Comparison of ENCODE assay signal across 11 mouse cellular contexts in genomic region chr11:83461462-83462027, GRCm38 (mm10). TPM values are rescaled to one million over a fixed set of nuclear protein-coding genes. Genes with fewer than 3 reads are reported as not detected.
DNase-seq lines count a peak whose midpoint lies in the region; ATAC-seq and TF ChIP-seq lines count a peak whose summit lies in the region.
"Had no signal": no experiment of that assay in that cellular context is flagged by ENCODE, and none has a peak within 500 bp of the region (broad histone marks: within the 10 kb centered on the region; RNA-seq: fewer than 3 reads in every experiment).

No protein-coding gene starts in this region.

- no peak overlapping the region for H3K4me3 ChIP-seq in intestine, embryonic 15.5 days (replicated peaks)
- no peak overlapping the region for H3K4me3 ChIP-seq in intestine, embryonic 16.5 days (ENCODE audit: low read length)
- no peak overlapping the region for H3K4me3 ChIP-seq in MEL (ENCODE audit: control insufficient read depth in 1 of 2, insufficient read depth in 1 of 2, low read depth in 2 of 2, low read length in 2 of 2)
- peak overlapping the region; percentile 72; the same call in 1 of the 2 replicates for H3K4me3 ChIP-seq in embryonic facial prominence, embryonic 10.5 days

- no peak overlapping the region for H3K27ac ChIP-seq in intestine, embryonic 15.5 days
- H3K27ac ChIP-seq in intestine, embryonic 16.5 days (ENCODE audit: low read length): no peak overlapping the region
- H3K27ac ChIP-seq in MEL (ENCODE audit: control insufficient read depth, low read depth, low read length): no peak overlapping the region
- no peak overlapping the region for H3K27ac ChIP-seq in embryonic facial prominence, embryonic 10.5 days (replicated peaks)
- H3K27ac ChIP-seq: layer of hippocampus, adult 2 months; macrophage had no signal

- TF ChIP-seq CTCF in MEL (IDR thresholded peaks at IDR 0.05 in 2 of 3, conservative IDR thresholded peaks at IDR 0.05 in 1 of 3; ENCODE audit: control insufficient read depth in 1 of 3, insufficient read depth in 1 of 3, low read depth in 2 of 3, low read length in 3 of 3, poor library complexity in 1 of 3, severe bottlenecking in 1 of 3): no peak

- no peak for TF ChIP-seq POLR2A in MEL (IDR thresholded peaks at IDR 0.05; ENCODE audit: control insufficient read depth in 1 of 2, insufficient read depth in 1 of 2, low read depth in 1 of 2, low read length in 2 of 2, poor library complexity in 1 of 2)

- DNase-seq in MEL (ENCODE audit: low read depth, low spot score): no peak
- DNase-seq in embryonic facial prominence, embryonic 10.5 days (ENCODE audit: low spot score): no peak
- no peak for DNase-seq in urinary bladder, adult 2 months (ENCODE audit: low spot score)
- DNase-seq in adipocyte (ENCODE audit: low spot score): no peak
- DNase-seq: gastrocnemius, postnatal 10 days; thymus, postnatal 36 days had no signal

- no peaks in the 10 kb centered on the region for H3K79me2 ChIP-seq in MEL (ENCODE audit: control insufficient read depth, insufficient read depth, low read length, poor library complexity)

- H3K4me1 ChIP-seq in intestine, embryonic 15.5 days (replicated peaks): peaks cover 12% of the 10 kb centered on the region
- H3K4me1 ChIP-seq in intestine, embryonic 16.5 days (ENCODE audit: control insufficient read depth, insufficient read depth, low read length): peaks cover 13% of the 10 kb centered on the region
- H3K4me1 ChIP-seq in MEL (ENCODE audit: control insufficient read depth in 1 of 2, insufficient read depth in 2 of 2, low read length in 2 of 2): peaks cover 0 to 7% of the 10 kb centered on the region in 2 experiments; a peak in 1 of 4 replicates
- H3K4me1 ChIP-seq in embryonic facial prominence, embryonic 10.5 days: peaks cover 39% of the 10 kb centered on the region

- TF ChIP-seq EP300 in MEL (IDR thresholded peaks at IDR 0.05; ENCODE audit: low read depth in 1 of 2, low read length in 2 of 2): 0 out of 4 replicates have a peak, but pooled peaks of 1 of the 2 experiments have one; percentile 13

- H3K4me2 ChIP-seq in intestine, embryonic 15.5 days (replicated peaks): 0 out of 2 replicates have a peak overlapping the region, but pooled peaks have one; percentile 98
- H3K4me2 ChIP-seq in intestine, embryonic 16.5 days (ENCODE audit: low read depth, low read length): no peak overlapping the region

- ATAC-seq in intestine, embryonic 15.5 days: no peak
- ATAC-seq in intestine, embryonic 16.5 days: no peak
- ATAC-seq in megakaryocyte progenitor cell, adult 5-6 weeks (replicated peaks; ENCODE audit: poor library complexity): peak; percentile 60

- peaks cover 10% of the 10 kb centered on the region for H3K27me3 ChIP-seq in intestine, embryonic 15.5 days (replicated peaks)
- H3K27me3 ChIP-seq in intestine, embryonic 16.5 days (replicated peaks; ENCODE audit: control insufficient read depth, insufficient read depth, low read length): peaks cover 5% of the 10 kb centered on the region; the same call in 1 of the 2 replicates
- peaks cover 10 to 13% of the 10 kb centered on the region in 2 experiments for H3K27me3 ChIP-seq in MEL (ENCODE audit: control insufficient read depth in 1 of 2, insufficient read depth in 2 of 2, low read length in 2 of 2)
- peaks cover 68% of the 10 kb centered on the region for H3K27me3 ChIP-seq in embryonic facial prominence, embryonic 10.5 days (replicated peaks; ENCODE audit: low read depth, poor library complexity, severe bottlenecking)

- TF ChIP-seq RAD21 in MEL (IDR thresholded peaks at IDR 0.05; ENCODE audit: low read depth, low read length): no peak

- H3K9me3 ChIP-seq in intestine, embryonic 15.5 days: no peaks in the 10 kb centered on the region
- no peaks in the 10 kb centered on the region for H3K9me3 ChIP-seq in intestine, embryonic 16.5 days (ENCODE audit: control insufficient read depth, low read length)
- no peaks in the 10 kb centered on the region for H3K9me3 ChIP-seq in MEL (replicated peaks; ENCODE audit: insufficient read depth, low read length)
- no peaks in the 10 kb centered on the region for H3K9me3 ChIP-seq in embryonic facial prominence, embryonic 10.5 days

- no peak overlapping the region for H3K9ac ChIP-seq in intestine, embryonic 15.5 days
- no peak overlapping the region for H3K9ac ChIP-seq in intestine, embryonic 16.5 days (ENCODE audit: low read depth, low read length)
- H3K9ac ChIP-seq in MEL (ENCODE audit: control insufficient read depth, low read depth, low read length, poor library complexity, severe bottlenecking): no peak overlapping the region

- 73% methylated on average over 10 of the region's 10 CpGs for whole genome bisulfite sequencing in intestine, embryonic 15.5 days
- 74% methylated on average over 10 of the region's 10 CpGs for WGBS in intestine, embryonic 16.5 days
- 65% methylated on average over 10 of the region's 10 CpGs for WGBS in embryonic facial prominence, embryonic 10.5 days

- no peaks in the 10 kb centered on the region for H3K36me3 ChIP-seq in intestine, embryonic 15.5 days
- H3K36me3 ChIP-seq in intestine, embryonic 16.5 days (ENCODE audit: control insufficient read depth, insufficient read depth, low read length): no peaks in the 10 kb centered on the region
- no peaks in the 10 kb centered on the region for H3K36me3 ChIP-seq in MEL (ENCODE audit: control insufficient read depth in 1 of 2, insufficient read depth in 2 of 2, low read length in 2 of 2)
- no peaks in the 10 kb centered on the region for H3K36me3 ChIP-seq in embryonic facial prominence, embryonic 10.5 days (replicated peaks)

TF ChIP-seq in MEL, 35 proteins besides CTCF, POLR2A, EP300 and RAD21 (continues in another document):
- no peak for TF ChIP-seq HCFC1 (IDR thresholded peaks at IDR 0.05; ENCODE audit: low read depth, low read length)

RNA-seq across cellular contexts. Expression of gene Mmp28, which starts 1.3 kb away (rescaled TPM):
- polyA plus RNA-seq in intestine, embryonic 15.5 days (2015; fragmentation: Nextera tagmentation; extraction: Ambion mirVana): 1.4 and 1.5 TPM in 2 replicates
- polyA plus RNA-seq in intestine, embryonic 16.5 days (2015; fragmentation: Nextera tagmentation; extraction: Ambion mirVana): 1.3 and 2.0 TPM in 2 replicates
- not detected in 2 replicates for total RNA-seq in MEL (2012; rRNA removed)
- polyA plus RNA-seq in MEL (2012; ENCODE audit: insufficient read depth in 1 of 2, insufficient read length in 2 of 2, low read depth in 1 of 2, low replicate concordance in 2 of 2, missing spikeins in 1 of 2): under 1 TPM in 1 of 2 experiments, not detected in 1; 0.03 TPM
- polyA plus RNA-seq in embryonic facial prominence, embryonic 10.5 days (2016; fragmentation: Nextera tagmentation; extraction: Ambion mirVana): 1.3 and 1.5 TPM in 2 replicates
- 4.7 and 7.2 TPM in 2 replicates for total RNA-seq in megakaryocyte progenitor cell, adult 5-6 weeks (2015)
- 3.4 and 5.0 TPM in 2 replicates for total RNA-seq in megakaryocyte progenitor cell, adult 5-6 weeks (2017)
- polyA plus RNA-seq in urinary bladder, adult 2 months (2012; rRNA removed): 12.7 and 16.8 TPM in 2 replicates

RNA-seq across cellular contexts. Expression of gene Taf15, which starts 11.3 kb away (rescaled TPM):
- 12.9 and 13.9 TPM in 2 replicates for polyA plus RNA-seq in intestine, embryonic 15.5 days (2015; fragmentation: Nextera tagmentation; extraction: Ambion mirVana)
- 8.3 and 10.0 TPM in 2 replicates for polyA plus RNA-seq in intestine, embryonic 16.5 days (2015; fragmentation: Nextera tagmentation; extraction: Ambion mirVana)
- 31.8 and 51.2 TPM in 2 replicates for total RNA-seq in MEL (2012; rRNA removed)
- polyA plus RNA-seq in MEL (2012; ENCODE audit: insufficient read depth in 1 of 2, insufficient read length in 2 of 2, low read depth in 1 of 2, low replicate concordance in 2 of 2, missing spikeins in 1 of 2): 100 to 1,000 TPM in 1 of 2 experiments, not detected in 1; 236 TPM
- polyA plus RNA-seq in embryonic facial prominence, embryonic 10.5 days (2016; fragmentation: Nextera tagmentation; extraction: Ambion mirVana): 12.4 and 12.7 TPM in 2 replicates
- 68.8 and 73.2 TPM in 2 replicates for total RNA-seq in megakaryocyte progenitor cell, adult 5-6 weeks (2015)
- 25.2 and 49.7 TPM in 2 replicates for total RNA-seq in megakaryocyte progenitor cell, adult 5-6 weeks (2017)
- polyA plus RNA-seq in urinary bladder, adult 2 months (2012; rRNA removed): 39.1 and 55.5 TPM in 2 replicates

RNA-seq across cellular contexts. Expression of gene 1700020L24Rik, which starts 24.1 kb away (rescaled TPM):
- polyA plus RNA-seq in intestine, embryonic 15.5 days (2015; fragmentation: Nextera tagmentation; extraction: Ambion mirVana): 0.76 and 0.87 TPM in 2 replicates
- polyA plus RNA-seq in intestine, embryonic 16.5 days (2015; fragmentation: Nextera tagmentation; extraction: Ambion mirVana): 0.97 and 1.5 TPM in 2 replicates
- total RNA-seq in MEL (2012; rRNA removed): not detected in 2 replicates
- under 1 TPM in 1 of 2 experiments, not detected in 1; 0.60 TPM for polyA plus RNA-seq in MEL (2012; ENCODE audit: insufficient read depth in 1 of 2, insufficient read length in 2 of 2, low read depth in 1 of 2, low replicate concordance in 2 of 2, missing spikeins in 1 of 2)
- polyA plus RNA-seq in embryonic facial prominence, embryonic 10.5 days (2016; fragmentation: Nextera tagmentation; extraction: Ambion mirVana): 0.68 TPM in 1 of 2 replicates, not detected in the other
- total RNA-seq in megakaryocyte progenitor cell, adult 5-6 weeks (2015): 30.8 and 38.7 TPM in 2 replicates
- 77.0 and 80.6 TPM in 2 replicates for total RNA-seq in megakaryocyte progenitor cell, adult 5-6 weeks (2017)
- polyA plus RNA-seq in urinary bladder, adult 2 months (2012; rRNA removed): 0.56 and 0.61 TPM in 2 replicates
- total RNA-seq: layer of hippocampus, adult 2 months had no signal
- polyA plus RNA-seq: macrophage had no signal

RNA-seq across cellular contexts. Expression of gene Gas2l2, which starts 32.3 kb away (rescaled TPM):
- polyA plus RNA-seq in intestine, embryonic 15.5 days (2015; fragmentation: Nextera tagmentation; extraction: Ambion mirVana): 0.13 TPM in 1 of 2 replicates, not detected in the other
- 0.06 and 0.13 TPM in 2 replicates for polyA plus RNA-seq in intestine, embryonic 16.5 days (2015; fragmentation: Nextera tagmentation; extraction: Ambion mirVana)
- not detected in 2 replicates for total RNA-seq in MEL (2012; rRNA removed)
- polyA plus RNA-seq in MEL (2012; ENCODE audit: insufficient read depth in 1 of 2, insufficient read length in 2 of 2, low read depth in 1 of 2, low replicate concordance in 2 of 2, missing spikeins in 1 of 2): not detected
- polyA plus RNA-seq in embryonic facial prominence, embryonic 10.5 days (2016; fragmentation: Nextera tagmentation; extraction: Ambion mirVana): not detected in 2 replicates
- 0.15 and 0.30 TPM in 2 replicates for total RNA-seq in megakaryocyte progenitor cell, adult 5-6 weeks (2015)
- total RNA-seq in megakaryocyte progenitor cell, adult 5-6 weeks (2017): 0.20 and 0.21 TPM in 2 replicates
- polyA plus RNA-seq in urinary bladder, adult 2 months (2012; rRNA removed): 0.14 and 0.19 TPM in 2 replicates
- total RNA-seq: gastrocnemius, postnatal 10 days had no signal
- polyA plus RNA-seq: macrophage had no signal

RNA-seq across cellular contexts. Expression of gene Rasl10b, which starts 52.6 kb away (rescaled TPM):
- 2.3 and 2.6 TPM in 2 replicates for polyA plus RNA-seq in intestine, embryonic 15.5 days (2015; fragmentation: Nextera tagmentation; extraction: Ambion mirVana)
- polyA plus RNA-seq in intestine, embryonic 16.5 days (2015; fragmentation: Nextera tagmentation; extraction: Ambion mirVana): 0.39 and 0.50 TPM in 2 replicates
- total RNA-seq in MEL (2012; rRNA removed): not detected in 2 replicates
- under 1 TPM in 1 of 2 experiments, not detected in 1; 0.04 TPM for polyA plus RNA-seq in MEL (2012; ENCODE audit: insufficient read depth in 1 of 2, insufficient read length in 2 of 2, low read depth in 1 of 2, low replicate concordance in 2 of 2, missing spikeins in 1 of 2)
- polyA plus RNA-seq in embryonic facial prominence, embryonic 10.5 days (2016; fragmentation: Nextera tagmentation; extraction: Ambion mirVana): 2.6 and 3.1 TPM in 2 replicates
- not detected in 2 replicates for total RNA-seq in megakaryocyte progenitor cell, adult 5-6 weeks (2015)
- total RNA-seq in megakaryocyte progenitor cell, adult 5-6 weeks (2017): 0.14 TPM in 1 of 2 replicates, not detected in the other
- polyA plus RNA-seq in urinary bladder, adult 2 months (2012; rRNA removed): 0.25 and 0.59 TPM in 2 replicates
